Mouse (Mus musculus) embryonic facial prominence, embryonic 15.5 days (tissue): Measurements from ENCODE around the gene Kat8. TPM values are rescaled to one million over a fixed set of nuclear protein-coding genes. Genes with fewer than 3 reads are reported as not detected.

Source experiments
- ATAC-seq: fragments of 200-750 bp; cut with Nextera tagmentation; 2 replicates; pipeline ENCODE4 v1.8.0; 2017; ENCODE audit warnings: low read depth, moderate TSS enrichment; ENCODE audit not compliant: insufficient number of reproducible peaks, low FRiP score, low TSS enrichment
- H3K27ac ChIP-seq: fragments of 300-500 bp; sonication (generic); replicated peaks from 2 replicates; pipeline ENCODE4 v1.5.1; 2015; ENCODE audit warnings: mild to moderate bottlenecking, inconsistent platforms
- H3K27me3 ChIP-seq: fragments of 300-500 bp; sonication (generic); 2 replicates; pipeline ENCODE4 v1.6.1; 2015; ENCODE audit warnings: inconsistent platforms
- H3K36me3 ChIP-seq: fragments of 300-500 bp; sonication (generic); 2 replicates; pipeline ENCODE4 v1.6.1; 2015; ENCODE audit warnings: mild to moderate bottlenecking, inconsistent platforms
- H3K4me1 ChIP-seq: fragments of 300-500 bp; sonication (generic); 2 replicates; pipeline ENCODE4 v1.6.1; 2015; ENCODE audit warnings: inconsistent platforms
- H3K4me2 ChIP-seq: fragments of 300-500 bp; sonication (generic); replicated peaks from 2 replicates; pipeline ENCODE4 v1.6.1; 2015; ENCODE audit warnings: mild to moderate bottlenecking, inconsistent platforms
- H3K4me3 ChIP-seq: fragments of 300-500 bp; sonication (generic); replicated peaks from 2 replicates; pipeline ENCODE4 v1.5.1; 2015; ENCODE audit warnings: mild to moderate bottlenecking, inconsistent platforms
- H3K9ac ChIP-seq: fragments of 300-500 bp; sonication (generic); 2 replicates; pipeline ENCODE4 v1.6.1; 2015; ENCODE audit warnings: inconsistent platforms
- H3K9me3 ChIP-seq: fragments of 300-500 bp; sonication (generic); replicated peaks from 2 replicates; pipeline ENCODE4 v1.6.1; 2016; ENCODE audit warnings: inconsistent platforms
- WGBS: fragments of 180-500 bp; shearing (Covaris S2); methylation state at CpG from one replicate; pipeline ENCODE4 v1.1.7; 2015; 5-methylcytosine and 5-hydroxymethylcytosine counted together
- polyA plus RNA-seq: library from polyadenylated mRNA; unstranded; fragments of >200 nt; fragmentation: Nextera tagmentation; extraction: Ambion mirVana; gene quantifications from 2 replicates; pipeline ENCODE4 v1.2.1, GENCODE M21; 2015

The Kat8 gene
- polyA plus RNA-seq, 1 experiment from 2014 or later: 39.8 TPM

DNA sequence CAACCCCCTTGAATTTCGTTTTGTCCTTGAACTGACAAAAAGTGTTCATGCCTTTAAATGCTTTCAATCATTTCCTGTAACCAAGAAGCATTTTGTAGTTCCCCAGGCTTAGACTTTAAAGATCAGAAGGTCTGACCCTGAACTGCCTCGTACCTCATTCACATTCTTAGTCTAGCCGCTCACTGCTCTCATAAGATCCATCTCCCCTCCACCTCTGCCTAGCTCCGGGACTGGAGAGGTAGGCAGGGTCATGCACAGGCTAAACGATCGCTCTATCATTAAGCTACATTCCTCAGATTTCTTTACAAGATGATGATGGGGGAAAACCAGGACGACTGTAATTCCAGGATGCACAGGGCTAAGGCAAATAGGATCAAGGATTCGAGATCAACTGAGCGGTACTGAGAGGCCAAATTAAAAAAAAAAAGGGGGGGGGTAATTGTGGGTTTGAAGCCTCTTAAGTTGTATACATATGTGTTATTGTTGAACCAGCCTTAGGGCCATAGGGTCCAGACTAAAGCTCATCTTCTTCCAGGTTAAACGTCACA, 54.1 kb downstream of the Kat8 start:
- Histone ChIP-seq H3K36me3 (peaks cover 17% of the 10 kb centered on the region), H3K27me3 (no peaks in the 10 kb centered on the region), H3K9ac (peak overlapping the region; percentile 48), H3K4me1 (peaks cover 21% of the 10 kb centered on the region), H3K9me3 (no peaks in the 10 kb centered on the region), H3K27ac (peak overlapping the region; percentile 97), H3K4me3 (peak overlapping the region; percentile 94), H3K4me2 (peak overlapping the region; percentile 75)
- no peak for ATAC-seq
- 7% methylated on average over 10 of the region's 10 CpGs for WGBS

DNA sequence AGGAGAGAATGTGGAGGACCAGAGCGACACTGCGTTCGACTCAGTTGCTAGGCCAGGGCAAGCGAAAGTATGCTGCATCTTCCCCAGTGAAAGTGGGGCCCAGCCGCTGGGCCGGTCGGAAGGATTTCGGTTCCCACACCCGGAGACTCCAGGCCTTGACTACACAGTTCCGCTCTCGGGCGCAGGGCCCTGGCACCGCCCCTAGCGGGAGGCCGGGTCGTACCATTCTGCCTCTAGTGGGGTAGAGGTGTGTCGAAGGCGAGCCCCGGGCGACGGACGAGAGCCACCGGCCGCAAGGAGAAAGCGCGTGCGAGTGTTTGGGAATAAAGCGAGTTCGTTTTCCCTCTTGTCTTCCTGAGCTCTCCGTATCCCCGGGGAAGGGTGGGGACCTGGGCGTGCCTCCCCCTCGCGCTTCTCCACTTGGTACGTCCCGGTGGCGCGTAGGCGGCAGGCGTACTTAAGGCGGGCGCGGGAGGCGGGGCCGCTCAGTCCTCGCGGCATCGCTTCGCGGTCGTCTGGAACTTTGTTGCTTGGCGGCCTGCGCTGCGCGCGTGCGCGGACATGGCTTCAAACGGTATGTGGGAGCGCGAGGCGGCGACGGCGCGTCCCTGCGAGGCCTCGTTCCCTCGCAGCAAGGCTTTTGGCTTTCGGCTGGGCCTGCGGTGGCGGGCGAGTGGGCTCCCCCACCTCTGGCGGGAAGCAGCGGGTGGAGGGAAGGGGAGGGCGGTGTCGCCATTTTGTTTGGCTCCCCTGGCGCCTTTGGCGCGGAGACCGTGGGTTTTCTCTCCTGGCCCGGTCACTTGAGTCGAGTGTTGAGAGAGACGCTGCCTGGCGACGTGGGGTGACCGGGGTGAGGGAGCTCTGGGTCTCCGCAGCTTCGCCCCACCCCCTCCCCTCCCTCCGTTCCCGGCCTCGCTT, 54.9 kb downstream of the Kat8 start, which contains the start of gene Fus:
Gene Fus (plus strand): TSS at position 454 of the 918 bp plus-strand sequence.
- H3K4me1 ChIP-seq: peaks cover 21% of the 10 kb centered on the region

DNA sequence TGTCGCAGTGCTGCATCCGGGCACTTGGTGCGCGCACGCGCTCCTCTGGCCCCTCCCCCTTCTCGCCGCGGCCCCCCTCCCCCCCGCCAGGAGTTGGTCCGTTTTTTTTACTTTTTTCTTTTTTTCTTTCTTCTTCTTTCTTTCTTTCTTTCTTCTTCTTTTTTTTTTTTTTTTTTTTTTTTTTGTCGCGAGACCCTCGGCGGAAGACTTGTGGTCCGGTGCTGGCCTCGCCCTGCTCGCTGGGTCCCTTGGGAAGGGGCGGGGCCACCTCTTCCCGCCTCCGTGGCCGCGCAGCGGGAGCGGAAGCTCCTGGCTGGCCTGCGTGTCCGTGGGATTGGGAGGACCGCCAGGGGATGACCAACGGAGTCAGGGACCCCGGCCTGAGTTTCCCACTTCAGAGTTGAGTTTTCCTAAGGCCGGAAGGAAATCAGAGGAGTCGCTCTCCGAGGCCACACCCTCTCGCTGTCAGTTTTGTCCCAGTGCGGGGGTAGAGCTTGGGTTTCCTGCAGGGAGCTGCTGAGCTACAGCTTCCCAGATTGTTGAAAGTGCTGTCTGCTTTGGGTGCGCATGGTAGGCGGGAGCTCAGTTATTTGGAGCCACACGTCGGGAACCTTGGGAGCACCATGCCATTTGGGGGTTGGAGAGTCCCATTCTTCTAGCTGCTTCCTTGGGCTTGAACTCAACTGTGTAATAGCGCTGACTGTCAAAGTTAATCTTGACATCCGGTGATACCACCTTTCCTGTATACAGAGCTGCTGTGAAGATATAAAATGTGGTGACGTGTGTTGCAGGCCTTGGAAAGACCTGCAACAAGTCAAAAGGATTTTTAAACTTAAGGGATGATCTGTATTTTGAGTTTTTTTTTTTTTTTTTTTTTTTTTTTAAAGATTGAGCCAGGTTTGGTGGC, 55.9 kb downstream of the Kat8 start:
- ATAC-seq: peak; percentile 30; the same call in 1 of the 2 replicates
- Histone ChIP-seq H3K4me2 (peak overlapping the region; percentile 75), H3K27ac (peak overlapping the region; percentile 97), H3K27me3 (no peaks in the 10 kb centered on the region), H3K9ac (peak overlapping the region; percentile 94), H3K4me3 (peak overlapping the region; percentile 94), H3K36me3 (peaks cover 34% of the 10 kb centered on the region), H3K9me3 (no peaks in the 10 kb centered on the region), H3K4me1 (peaks cover 21% of the 10 kb centered on the region)
- WGBS: under 1% methylated on average over 41 of the region's 42 CpGs

More for the DNA sequence above, 54.9 kb downstream of the Kat8 start, which contains the start of gene Fus:
- peak; percentile 94 for ATAC-seq
- Histone ChIP-seq H3K4me2 (peak within 1 kb of the TSS; percentile 75), H3K27ac (peak within 1 kb of the TSS; percentile 97), H3K9ac (peak within 1 kb of the TSS; percentile 94), H3K36me3 (peaks cover 25% of the 10 kb centered on the region), H3K27me3 (no peaks in the 10 kb centered on the region), H3K4me3 (peak within 1 kb of the TSS; percentile 94), H3K9me3 (no peaks in the 10 kb centered on the region)
- under 1% methylated on average over 92 of the region's 92 CpGs for WGBS

GRCm38 (mm10) chr7:127974413-127974930, 62.2 kb downstream of the Kat8 start:
- no peak for ATAC-seq
- Histone ChIP-seq H3K9ac (no peak overlapping the region), H3K4me1 (peaks cover 7% of the 10 kb centered on the region; the same call in 1 of the 2 replicates), H3K27me3 (no peaks in the 10 kb centered on the region), H3K4me3 (no peak overlapping the region), H3K36me3 (peaks cover 82% of the 10 kb centered on the region), H3K9me3 (no peaks in the 10 kb centered on the region), H3K27ac (no peak overlapping the region), H3K4me2 (no peak overlapping the region)
- WGBS: 74% methylated on average over 2 of the region's 2 CpGs

Other genes starting within 250 kb of the Kat8 start
- gene Bcl7c, start 203.6 kb upstream of the Kat8 start, polyA plus RNA-seq: 93.4 and 99.8 TPM in 2 replicates
- 25.9 and 29.8 TPM in 2 replicates for gene Ctf1, start 199.8 kb upstream of the Kat8 start, polyA plus RNA-seq
- gene Ctf2, start 180.3 kb upstream of the Kat8 start, polyA plus RNA-seq: 1.1 and 1.3 TPM in 2 replicates
- 5.2 and 5.7 TPM in 2 replicates for gene Fbxl19, start 168.0 kb upstream of the Kat8 start, polyA plus RNA-seq
- 27.6 and 28.1 TPM in 2 replicates for gene Orai3, start 142.7 kb upstream of the Kat8 start, polyA plus RNA-seq
- 26.3 and 27.0 TPM in 2 replicates for gene Setd1a, start 135.8 kb upstream of the Kat8 start, polyA plus RNA-seq
- gene Gm49388, start 126.9 kb upstream of the Kat8 start, polyA plus RNA-seq: not detected in 2 replicates
- gene Hsd3b7, start 111.9 kb upstream of the Kat8 start, polyA plus RNA-seq: 24.8 and 25.2 TPM in 2 replicates
- 58.9 and 69.6 TPM in 2 replicates for gene Stx4a, start 88.2 kb upstream of the Kat8 start, polyA plus RNA-seq
- 4.3 and 6.9 TPM in 2 replicates for gene Stx1b, start 88.0 kb upstream of the Kat8 start, polyA plus RNA-seq
- 9.7 and 10.9 TPM in 2 replicates for gene Zfp646, start 36.3 kb upstream of the Kat8 start, polyA plus RNA-seq
- 17.7 and 18.1 TPM in 2 replicates for gene Zfp668, start 35.7 kb upstream of the Kat8 start, polyA plus RNA-seq
- gene Prss53, start 21.5 kb upstream of the Kat8 start, polyA plus RNA-seq: 2.4 and 4.6 TPM in 2 replicates
- not detected in 2 replicates for gene Gm21974, start 17.1 kb upstream of the Kat8 start, polyA plus RNA-seq
- 234 and 262 TPM in 2 replicates for gene Vkorc1, start 16.9 kb upstream of the Kat8 start, polyA plus RNA-seq
- gene Bckdk, start 8.4 kb upstream of the Kat8 start, polyA plus RNA-seq: 108 and 112 TPM in 2 replicates
- gene Prss8, start 17.6 kb downstream of the Kat8 start, polyA plus RNA-seq: 15.8 and 17.2 TPM in 2 replicates
- gene Prss36, start 34.2 kb downstream of the Kat8 start, polyA plus RNA-seq: 12.1 and 12.2 TPM in 2 replicates
- gene Fus, start 54.9 kb downstream of the Kat8 start, polyA plus RNA-seq: 394 and 418 TPM in 2 replicates
- 102 and 112 TPM in 2 replicates for gene Pycard, start 81.4 kb downstream of the Kat8 start, polyA plus RNA-seq
- 3.6 and 5.2 TPM in 2 replicates for gene Trim72, start 91.4 kb downstream of the Kat8 start, polyA plus RNA-seq
- 1.6 and 1.8 TPM in 2 replicates for gene Itgam, start 150.1 kb downstream of the Kat8 start, polyA plus RNA-seq
- not detected in 2 replicates for gene Gm49368, start 150.2 kb downstream of the Kat8 start, polyA plus RNA-seq
- 0.14 and 0.19 TPM in 2 replicates for gene Itgax, start 217.0 kb downstream of the Kat8 start, polyA plus RNA-seq
- not detected in 2 replicates for gene Itgad, start 241.9 kb downstream of the Kat8 start, polyA plus RNA-seq